Mouse (Mus musculus) ovary, postnatal 36 days (tissue): ENCODE measurements around the gene Tmem9b.
A peak's percentile ranks its signal among the peaks of the same experiment; 100 is the strongest.

Source experiments
- DNase-seq: peaks from one replicate; pipeline ENCODE4 v3.0.0; 2022; ENCODE audit warnings: low spot score, mixed read lengths

The Tmem9b gene

GRCm38 (mm10) chr7:109752008-109752925, at the start of gene Tmem9b:
Gene Tmem9b, minus strand, starts transcription at chr7:109752875.
- peak; percentile 81 for DNase-seq

GRCm38 (mm10) chr7:109800626-109801025, 48.0 kb upstream of the Tmem9b start:
- no peak for DNase-seq

- DNase-seq: no peak
Observed at GRCm38 (mm10) chr7:109799168-109799567, 46.5 kb upstream of the Tmem9b start.

GRCm38 (mm10) chr7:109795564-109795963, 42.9 kb upstream of the Tmem9b start:
- no peak for DNase-seq

GRCm38 (mm10) chr7:109794556-109794955, 41.9 kb upstream of the Tmem9b start:
- no peak for DNase-seq

- peak; percentile 9 for DNase-seq
Observed at GRCm38 (mm10) chr7:109792759-109793158, 40.1 kb upstream of the Tmem9b start.

GRCm38 (mm10) chr7:109790818-109791217, 38.1 kb upstream of the Tmem9b start:
- no peak for DNase-seq

- DNase-seq: no peak
Observed at GRCm38 (mm10) chr7:109787860-109788259, 35.2 kb upstream of the Tmem9b start.

- no peak for DNase-seq
Observed at GRCm38 (mm10) chr7:109783281-109783680, 30.6 kb upstream of the Tmem9b start.

GRCm38 (mm10) chr7:109781470-109782203, 29.0 kb upstream of the Tmem9b start, which contains the start of gene Nrip3:
Gene Nrip3, minus strand, starts transcription at chr7:109782025.
- peak; percentile 64 for DNase-seq

GRCm38 (mm10) chr7:109781087-109781469, 28.4 kb upstream of the Tmem9b start:
- DNase-seq: no peak

GRCm38 (mm10) chr7:109772251-109772650, 19.6 kb upstream of the Tmem9b start:
- DNase-seq: no peak

GRCm38 (mm10) chr7:109768699-109769383, 16.2 kb upstream of the Tmem9b start:
- no peak for DNase-seq

GRCm38 (mm10) chr7:109767575-109768350, 15.1 kb upstream of the Tmem9b start:
- DNase-seq: no peak

GRCm38 (mm10) chr7:109764009-109764408, 11.3 kb upstream of the Tmem9b start:
- DNase-seq: no peak

GRCm38 (mm10) chr7:109756291-109756690, 3.6 kb upstream of the Tmem9b start:
- no peak for DNase-seq

- DNase-seq: no peak
Observed at GRCm38 (mm10) chr7:109754034-109754433, 1.4 kb upstream of the Tmem9b start.

GRCm38 (mm10) chr7:109751427-109752007, 1.2 kb downstream of the Tmem9b start:
- DNase-seq: no peak

GRCm38 (mm10) chr7:109747747-109748146, 4.9 kb downstream of the Tmem9b start:
- no peak for DNase-seq

- DNase-seq: no peak
Observed at GRCm38 (mm10) chr7:109741703-109742102, 11.0 kb downstream of the Tmem9b start.

GRCm38 (mm10) chr7:109741060-109741459, 11.6 kb downstream of the Tmem9b start:
- no peak for DNase-seq
